Mouse (Mus musculus): ENCODE measurements at regions not wholly inside any gene's neighbourhood (a gene's known extent, or its start where the extent isn't known, plus 50 kb on each side); places are given as distances from the start of the nearest gene placed in this dataset.
"Not testable (repeated sequence)": the region's sequence is repeated elsewhere in the genome, so short reads cannot be mapped to it uniquely, and the experiment has no call there.

GRCm38 (mm10) chr12:8093437-8093836 lies 114.5 kb upstream of the Ldah start:
- H3K4me1 ChIP-seq (ENCODE audit: control insufficient read depth, insufficient read depth, low read length), result no peaks in the 10 kb centered on the region
- TF ChIP-seq POLR2A (IDR thresholded peaks at IDR 0.05; ENCODE audit: extremely low read depth, insufficient read depth, low read length), result no peak
- TF ChIP-seq CTCF (IDR thresholded peaks at IDR 0.05; ENCODE audit: extremely low read depth, insufficient read depth, low read length), result no peak
- no peak overlapping the region for H3K4me3 ChIP-seq (ENCODE audit: insufficient read depth, low read length)
- H3K27ac ChIP-seq (ENCODE audit: insufficient read depth, low read length), result no peak overlapping the region

- no peak for TF ChIP-seq CTCF (IDR thresholded peaks at IDR 0.05; ENCODE audit: extremely low read depth, insufficient read depth, low read length)
- TF ChIP-seq POLR2A (IDR thresholded peaks at IDR 0.05; ENCODE audit: extremely low read depth, insufficient read depth, low read length), result no peak
- no peak overlapping the region for H3K4me3 ChIP-seq (ENCODE audit: insufficient read depth, low read length)
- H3K27ac ChIP-seq (ENCODE audit: insufficient read depth, low read length), result no peak overlapping the region
- no peaks in the 10 kb centered on the region for H3K4me1 ChIP-seq (ENCODE audit: control insufficient read depth, insufficient read depth, low read length)
These were observed 112.0 kb upstream of the Ldah start for GRCm38 (mm10) chr12:8095946-8096345.

GRCm38 (mm10) chr12:8098395-8098794 lies 109.5 kb upstream of the Ldah start:
- not testable (repeated sequence) for H3K4me3 ChIP-seq (ENCODE audit: insufficient read depth, low read length); H3K27ac ChIP-seq (ENCODE audit: insufficient read depth, low read length); H3K4me1 ChIP-seq (ENCODE audit: control insufficient read depth, insufficient read depth, low read length)

GRCm38 (mm10) chr12:8099114-8099513 lies 108.8 kb upstream of the Ldah start:
- Histone ChIP-seq H3K27ac (ENCODE audit: insufficient read depth, low read length) (no peak overlapping the region), H3K4me1 (ENCODE audit: control insufficient read depth, insufficient read depth, low read length) (no peaks in the 10 kb centered on the region), H3K4me3 (ENCODE audit: insufficient read depth, low read length) (no peak overlapping the region)
- TF ChIP-seq CTCF (IDR thresholded peaks at IDR 0.05; ENCODE audit: extremely low read depth, insufficient read depth, low read length) (no peak), POLR2A (IDR thresholded peaks at IDR 0.05; ENCODE audit: extremely low read depth, insufficient read depth, low read length) (no peak)

GRCm38 (mm10) chr12:8099821-8100220 lies 108.1 kb upstream of the Ldah start:
- H3K4me3 ChIP-seq (ENCODE audit: insufficient read depth, low read length), result no peak overlapping the region
- TF ChIP-seq CTCF (IDR thresholded peaks at IDR 0.05; ENCODE audit: extremely low read depth, insufficient read depth, low read length) (no peak), POLR2A (IDR thresholded peaks at IDR 0.05; ENCODE audit: extremely low read depth, insufficient read depth, low read length) (no peak)
- no peaks in the 10 kb centered on the region for H3K4me1 ChIP-seq (ENCODE audit: control insufficient read depth, insufficient read depth, low read length)
- H3K27ac ChIP-seq (ENCODE audit: insufficient read depth, low read length), result no peak overlapping the region

GRCm38 (mm10) chr12:8101837-8102236 lies 106.1 kb upstream of the Ldah start:
- no peaks in the 10 kb centered on the region for H3K4me1 ChIP-seq (ENCODE audit: control insufficient read depth, insufficient read depth, low read length)

GRCm38 (mm10) chr12:8103259-8103658 lies 104.6 kb upstream of the Ldah start:
- Histone ChIP-seq H3K4me3 (ENCODE audit: insufficient read depth, low read length) (no peak overlapping the region), H3K27ac (ENCODE audit: insufficient read depth, low read length) (no peak overlapping the region), H3K4me1 (ENCODE audit: control insufficient read depth, insufficient read depth, low read length) (no peaks in the 10 kb centered on the region)
- TF ChIP-seq POLR2A (IDR thresholded peaks at IDR 0.05; ENCODE audit: extremely low read depth, insufficient read depth, low read length), result no peak
- TF ChIP-seq CTCF (IDR thresholded peaks at IDR 0.05; ENCODE audit: extremely low read depth, insufficient read depth, low read length), result no peak

More at GRCm38 (mm10) chr12:8101837-8102236, 106.1 kb upstream of the Ldah start:
- no peak for TF ChIP-seq CTCF (IDR thresholded peaks at IDR 0.05; ENCODE audit: extremely low read depth, insufficient read depth, low read length)
- no peak for TF ChIP-seq POLR2A (IDR thresholded peaks at IDR 0.05; ENCODE audit: extremely low read depth, insufficient read depth, low read length)
- no peak overlapping the region for H3K27ac ChIP-seq (ENCODE audit: insufficient read depth, low read length)
- H3K4me3 ChIP-seq (ENCODE audit: insufficient read depth, low read length), result no peak overlapping the region

- no peaks in the 10 kb centered on the region for H3K4me1 ChIP-seq (ENCODE audit: control insufficient read depth, insufficient read depth, low read length)
- TF ChIP-seq CTCF (IDR thresholded peaks at IDR 0.05; ENCODE audit: extremely low read depth, insufficient read depth, low read length) (no peak), POLR2A (IDR thresholded peaks at IDR 0.05; ENCODE audit: extremely low read depth, insufficient read depth, low read length) (no peak)
- no peak overlapping the region for H3K4me3 ChIP-seq (ENCODE audit: insufficient read depth, low read length)
- H3K27ac ChIP-seq (ENCODE audit: insufficient read depth, low read length), result no peak overlapping the region
These were observed 100.8 kb upstream of the Ldah start for GRCm38 (mm10) chr12:8107137-8107536.

- H3K27ac ChIP-seq (ENCODE audit: insufficient read depth, low read length), result no peak overlapping the region
- TF ChIP-seq POLR2A (IDR thresholded peaks at IDR 0.05; ENCODE audit: extremely low read depth, insufficient read depth, low read length), result no peak
- no peak for TF ChIP-seq CTCF (IDR thresholded peaks at IDR 0.05; ENCODE audit: extremely low read depth, insufficient read depth, low read length)
- no peak overlapping the region for H3K4me3 ChIP-seq (ENCODE audit: insufficient read depth, low read length)
- H3K4me1 ChIP-seq (ENCODE audit: control insufficient read depth, insufficient read depth, low read length), result no peaks in the 10 kb centered on the region
These were observed 98.6 kb upstream of the Ldah start for GRCm38 (mm10) chr12:8109203-8109770.

GRCm38 (mm10) chr12:8109876-8110275 lies 98.0 kb upstream of the Ldah start:
- Histone ChIP-seq H3K4me3 (ENCODE audit: insufficient read depth, low read length) (no peak overlapping the region), H3K27ac (ENCODE audit: insufficient read depth, low read length) (no peak overlapping the region), H3K4me1 (ENCODE audit: control insufficient read depth, insufficient read depth, low read length) (no peaks in the 10 kb centered on the region)
- no peak for TF ChIP-seq POLR2A (IDR thresholded peaks at IDR 0.05; ENCODE audit: extremely low read depth, insufficient read depth, low read length)

GRCm38 (mm10) chr12:8110297-8110696 lies 97.6 kb upstream of the Ldah start:
- H3K27ac ChIP-seq (ENCODE audit: insufficient read depth, low read length), result no peak overlapping the region
- H3K4me3 ChIP-seq (ENCODE audit: insufficient read depth, low read length), result no peak overlapping the region
- H3K4me1 ChIP-seq (ENCODE audit: control insufficient read depth, insufficient read depth, low read length), result no peaks in the 10 kb centered on the region
- TF ChIP-seq CTCF (IDR thresholded peaks at IDR 0.05; ENCODE audit: extremely low read depth, insufficient read depth, low read length) (no peak), POLR2A (IDR thresholded peaks at IDR 0.05; ENCODE audit: extremely low read depth, insufficient read depth, low read length) (no peak)

Measured in cortical plate, adult 2 months (tissue).